Mouse (Mus musculus): ENCODE data around the gene Akr1d1.

GRCm38 (mm10) chr6:37541171-37541570, 11.2 kb downstream of the Akr1d1 start:
- no peak for TF ChIP-seq CTCF (IDR thresholded peaks at IDR 0.05; ENCODE audit: low read depth, low read length)
- TF ChIP-seq POLR2A (IDR thresholded peaks at IDR 0.05; ENCODE audit: borderline replicate concordance, low read depth, low read length) = no peak

Measured in bone marrow macrophage, adult 2 months (primary cell).